Mouse (Mus musculus): Measurements from ENCODE around the gene Atrn. TPM values are rescaled to one million over a fixed set of nuclear protein-coding genes. Genes with fewer than 3 reads are reported as not detected.
A peak's percentile ranks its signal among the peaks of the same experiment; 100 is the strongest.

Atrn gene
- polyA plus RNA-seq, 1 experiment from 2014 or later = 5.3 TPM

DNA sequence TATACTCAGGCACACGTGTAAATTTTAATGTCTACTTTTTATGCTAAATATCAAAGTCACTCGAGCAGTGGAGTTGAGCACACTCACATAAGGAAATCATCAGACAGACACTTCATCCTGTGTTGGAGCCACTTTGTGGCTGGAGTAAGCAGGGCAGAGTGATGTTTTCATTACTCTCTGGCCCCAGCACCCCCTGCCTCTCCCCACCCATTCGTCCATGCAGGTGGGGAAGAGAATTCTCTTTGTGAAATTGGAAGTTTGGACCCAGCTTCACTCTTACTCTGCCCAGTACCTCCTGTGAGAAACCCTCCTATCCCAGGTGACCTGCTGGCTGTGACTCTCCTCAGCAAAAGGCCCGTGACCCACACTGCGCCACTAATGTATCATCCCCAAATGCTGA, 132.4 kb downstream of the Atrn start:
- WGBS = 78% methylated on average over 5 of the region's 5 CpGs
- peaks cover 30% of the 10 kb centered on the region for H3K27me3 ChIP-seq (replicated peaks; ENCODE audit: insufficient read depth, low read length)
- H3K27ac ChIP-seq (ENCODE audit: low read length) = no peak overlapping the region
- no peaks in the 10 kb centered on the region for H3K9me3 ChIP-seq (ENCODE audit: low read length)
- H3K36me3 ChIP-seq (ENCODE audit: insufficient read depth, low read length) = no peaks in the 10 kb centered on the region
- TF ChIP-seq CTCF (IDR thresholded peaks at IDR 0.05) (no peak), EP300 (IDR thresholded peaks at IDR 0.05) (no peak)
- no peak for DNase-seq (ENCODE audit: low spot score)
- no peak overlapping the region for H3K4me3 ChIP-seq (ENCODE audit: low read depth, low read length)
- no peak for ATAC-seq
- no peak overlapping the region for H3K9ac ChIP-seq (replicated peaks; ENCODE audit: low read depth)
- H3K4me1 ChIP-seq (ENCODE audit: insufficient read depth, low read depth, low read length) = peaks cover 2% of the 10 kb centered on the region; the same call in 1 of the 2 replicates
- no peak overlapping the region for H3K4me2 ChIP-seq (replicated peaks; ENCODE audit: low read depth, low read length)

DNA sequence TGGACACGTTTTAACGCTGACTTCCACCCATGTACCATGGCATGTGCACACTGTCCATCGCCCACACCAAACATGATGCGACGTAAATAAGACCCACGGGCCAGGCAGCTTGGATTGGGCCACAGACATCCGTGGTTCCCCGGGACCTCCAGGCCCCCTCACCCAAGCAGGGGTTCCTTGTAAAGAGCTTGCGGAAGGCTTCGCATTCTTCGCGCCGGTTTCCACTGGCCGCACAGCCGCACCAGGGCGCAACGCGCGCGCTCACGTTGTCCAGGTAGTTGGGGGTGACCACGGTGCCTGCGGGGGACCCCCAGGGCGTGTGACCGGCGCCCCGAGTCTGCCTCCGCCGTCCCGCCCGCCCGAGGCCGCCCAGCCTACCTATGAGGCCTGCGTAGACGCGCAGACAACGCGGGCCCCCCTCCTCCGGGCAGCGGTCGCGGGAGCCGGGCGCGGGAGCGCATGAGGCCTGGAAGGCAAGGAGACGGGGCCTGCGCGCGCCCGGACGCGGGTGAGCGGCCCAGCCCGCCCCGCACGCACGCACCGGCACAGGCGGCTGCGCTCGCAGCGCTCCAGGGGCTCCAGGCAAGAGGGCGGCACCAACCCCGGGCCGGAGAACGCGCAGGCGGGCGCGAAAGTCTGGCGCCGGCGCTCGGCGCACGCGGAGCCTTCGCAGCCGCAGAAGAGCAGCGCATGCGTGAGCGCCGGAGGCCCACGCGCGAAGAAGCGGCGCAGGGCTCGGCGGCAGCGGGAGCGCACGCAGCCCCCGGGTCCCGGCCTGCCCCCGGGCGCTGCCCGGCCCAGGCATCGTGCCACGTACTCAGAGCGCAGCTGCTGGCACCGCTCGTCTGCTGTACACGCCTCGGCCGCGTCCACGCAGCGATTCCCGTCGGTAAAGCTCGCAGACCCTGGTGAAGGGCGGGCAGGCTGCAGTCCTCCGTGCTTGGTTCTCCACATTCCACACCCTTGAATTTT, 134.8 kb downstream of the Atrn start:
- H3K36me3 ChIP-seq (ENCODE audit: insufficient read depth, low read length) = no peaks in the 10 kb centered on the region
- no peak for TF ChIP-seq CTCF (IDR thresholded peaks at IDR 0.05)
- no peak for TF ChIP-seq EP300 (IDR thresholded peaks at IDR 0.05)
- peak overlapping the region; percentile 43 for H3K4me3 ChIP-seq (ENCODE audit: low read depth, low read length)
- peak overlapping the region; percentile 81 for H3K4me2 ChIP-seq (replicated peaks; ENCODE audit: low read depth, low read length)
- ATAC-seq = peak; percentile 20; the same call in 1 of the 2 replicates
- H3K27me3 ChIP-seq (replicated peaks; ENCODE audit: insufficient read depth, low read length) = peaks cover 30% of the 10 kb centered on the region
- DNase-seq (ENCODE audit: low spot score) = no peak
- H3K9ac ChIP-seq (replicated peaks; ENCODE audit: low read depth) = 0 out of 2 replicates have a peak overlapping the region, but pooled peaks have one; percentile 12
- WGBS = 4% methylated on average over 83 of the region's 115 CpGs
- no peaks in the 10 kb centered on the region for H3K9me3 ChIP-seq (ENCODE audit: low read length)
- H3K27ac ChIP-seq (ENCODE audit: low read length) = no peak overlapping the region
- H3K4me1 ChIP-seq (ENCODE audit: insufficient read depth, low read depth, low read length) = peaks cover 14% of the 10 kb centered on the region; the same call in 1 of the 2 replicates

DNA sequence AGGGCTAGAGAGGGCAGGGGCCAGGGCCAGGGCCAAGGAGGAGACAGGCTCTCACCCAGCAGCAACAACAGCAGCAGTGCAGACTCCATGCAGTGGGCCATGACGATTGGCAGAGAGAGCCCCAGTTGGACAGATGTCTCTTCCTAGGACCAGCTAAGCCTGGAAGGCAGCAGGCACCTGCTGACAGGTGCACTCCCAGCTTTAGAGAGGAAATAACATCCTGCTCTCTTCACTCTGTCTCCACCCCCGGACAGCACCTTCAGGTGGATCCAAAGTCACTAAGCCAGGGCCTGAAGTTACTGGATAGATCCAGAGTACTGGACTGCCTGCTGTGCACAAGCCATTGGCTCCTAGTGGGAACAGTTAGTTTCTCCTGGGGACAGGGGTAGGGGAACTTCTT, 136.7 kb downstream of the Atrn start, which contains the start of gene Gfra4:
Gene Gfra4, minus strand, starts transcription at position 101 of the 400 bp plus-strand sequence.
- no peak within 1 kb of the TSS for H3K4me3 ChIP-seq (ENCODE audit: low read depth, low read length)
- no peak within 1 kb of the TSS for H3K27ac ChIP-seq (ENCODE audit: low read length)
- ATAC-seq = no peak
- 67% methylated on average over 2 of the region's 2 CpGs for WGBS
- no peak within 1 kb of the TSS for H3K9ac ChIP-seq (replicated peaks; ENCODE audit: low read depth)
- no peaks in the 10 kb centered on the region for H3K36me3 ChIP-seq (ENCODE audit: insufficient read depth, low read length)
- TF ChIP-seq CTCF (IDR thresholded peaks at IDR 0.05) (no peak), EP300 (IDR thresholded peaks at IDR 0.05) (no peak)
- peaks cover 14% of the 10 kb centered on the region; the same call in 1 of the 2 replicates for H3K4me1 ChIP-seq (ENCODE audit: insufficient read depth, low read depth, low read length)
- H3K4me2 ChIP-seq (replicated peaks; ENCODE audit: low read depth, low read length) = no peak within 1 kb of the TSS
- H3K9me3 ChIP-seq (ENCODE audit: low read length) = no peaks in the 10 kb centered on the region
- no peak for DNase-seq (ENCODE audit: low spot score)
- peaks cover 30% of the 10 kb centered on the region for H3K27me3 ChIP-seq (replicated peaks; ENCODE audit: insufficient read depth, low read length)

GRCm38 (mm10) chr2:131044354-131044852, 138.1 kb downstream of the Atrn start:
- 10% methylated on average over 7 of the region's 7 CpGs for WGBS
- Histone ChIP-seq H3K4me1 (ENCODE audit: insufficient read depth, low read depth, low read length) (peaks cover 14% of the 10 kb centered on the region; the same call in 1 of the 2 replicates), H3K27me3 (replicated peaks; ENCODE audit: insufficient read depth, low read length) (peaks cover 30% of the 10 kb centered on the region), H3K36me3 (ENCODE audit: insufficient read depth, low read length) (no peaks in the 10 kb centered on the region), H3K9me3 (ENCODE audit: low read length) (no peaks in the 10 kb centered on the region), H3K9ac (replicated peaks; ENCODE audit: low read depth) (no peak overlapping the region), H3K4me3 (ENCODE audit: low read depth, low read length) (no peak overlapping the region), H3K27ac (ENCODE audit: low read length) (no peak overlapping the region), H3K4me2 (replicated peaks; ENCODE audit: low read depth, low read length) (no peak overlapping the region)
- peak; percentile 56 for ATAC-seq
- DNase-seq (ENCODE audit: low spot score) = peak; percentile 42
- TF ChIP-seq CTCF (IDR thresholded peaks at IDR 0.05) (peak; percentile 49), EP300 (IDR thresholded peaks at IDR 0.05) (no peak)

DNA sequence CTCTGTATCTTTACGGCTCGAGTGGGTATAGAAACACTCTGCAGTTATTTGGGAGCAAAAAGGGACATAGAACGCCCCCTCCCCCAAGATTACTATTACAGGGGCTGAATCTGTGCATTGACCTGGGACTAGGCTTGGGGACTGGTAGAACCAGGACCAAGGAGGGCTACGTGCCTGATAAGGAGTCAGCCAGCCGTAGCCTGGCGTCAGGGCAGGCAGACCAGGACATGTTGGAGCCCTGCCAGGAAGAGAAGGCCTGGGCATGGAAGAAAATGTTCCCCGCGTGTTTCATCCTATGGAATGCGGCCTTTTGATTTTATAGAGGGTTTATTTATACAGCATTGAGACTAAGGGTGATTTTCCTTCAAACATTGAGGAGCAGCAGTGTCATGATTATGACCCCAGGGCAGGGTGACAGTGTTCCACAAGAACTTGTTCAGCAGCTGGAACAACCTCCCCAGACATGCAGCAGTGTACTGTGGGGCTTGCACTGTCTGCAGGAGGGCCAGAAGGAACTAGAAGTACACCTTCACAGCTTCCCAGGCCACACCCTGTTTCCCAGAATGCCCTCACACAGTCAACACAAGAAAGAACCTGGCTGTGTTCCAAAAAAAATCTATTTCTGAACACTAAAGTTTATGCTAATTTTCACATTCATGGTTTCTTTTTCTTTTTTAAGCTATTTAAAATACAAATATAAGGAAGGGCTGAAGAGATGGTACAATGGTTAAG, 138.9 kb downstream of the Atrn start:
- Histone ChIP-seq H3K4me2 (replicated peaks; ENCODE audit: low read depth, low read length) (no peak overlapping the region), H3K9ac (replicated peaks; ENCODE audit: low read depth) (no peak overlapping the region)
- ATAC-seq = peak; percentile 67

DNA sequence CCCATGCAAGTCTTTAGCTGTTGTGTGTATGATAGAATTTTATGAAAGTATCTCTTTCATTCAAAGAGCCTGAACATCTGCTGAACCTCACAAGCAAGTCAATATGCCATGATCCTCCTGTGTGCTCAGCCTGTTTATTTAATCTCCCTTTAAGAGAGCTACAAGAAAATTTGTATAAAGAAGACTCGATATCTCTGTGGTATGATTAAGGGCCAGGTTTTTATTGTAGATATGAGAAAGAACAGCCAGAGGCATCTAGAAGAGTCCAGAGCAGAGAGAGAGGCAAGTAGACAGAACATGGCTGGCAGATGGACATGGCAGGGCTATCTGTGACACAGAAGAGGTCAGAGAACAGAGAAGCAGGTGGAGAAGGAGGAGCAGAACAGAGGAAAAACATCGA, 139.7 kb downstream of the Atrn start:
- no peak for ATAC-seq
- Histone ChIP-seq H3K27me3 (replicated peaks; ENCODE audit: insufficient read depth, low read length) (peaks cover 16% of the 10 kb centered on the region), H3K4me2 (replicated peaks; ENCODE audit: low read depth, low read length) (no peak overlapping the region), H3K9me3 (ENCODE audit: low read length) (no peaks in the 10 kb centered on the region), H3K4me3 (ENCODE audit: low read depth, low read length) (no peak overlapping the region), H3K4me1 (ENCODE audit: insufficient read depth, low read depth, low read length) (peaks cover 14% of the 10 kb centered on the region; the same call in 1 of the 2 replicates), H3K27ac (ENCODE audit: low read length) (no peak overlapping the region), H3K9ac (replicated peaks; ENCODE audit: low read depth) (no peak overlapping the region), H3K36me3 (ENCODE audit: insufficient read depth, low read length) (no peaks in the 10 kb centered on the region)
- WGBS = 57% methylated on average over 2 of the region's 2 CpGs
- TF ChIP-seq EP300 (IDR thresholded peaks at IDR 0.05) = no peak
- no peak for TF ChIP-seq CTCF (IDR thresholded peaks at IDR 0.05)
- DNase-seq (ENCODE audit: low spot score) = no peak

More for the DNA sequence above, 138.9 kb downstream of the Atrn start:
- whole genome bisulfite sequencing = 36% methylated on average over 9 of the region's 9 CpGs
- Histone ChIP-seq H3K36me3 (ENCODE audit: insufficient read depth, low read length) (no peaks in the 10 kb centered on the region), H3K4me1 (ENCODE audit: insufficient read depth, low read depth, low read length) (peaks cover 14% of the 10 kb centered on the region; the same call in 1 of the 2 replicates), H3K9me3 (ENCODE audit: low read length) (no peaks in the 10 kb centered on the region), H3K4me3 (ENCODE audit: low read depth, low read length) (no peak overlapping the region), H3K27ac (ENCODE audit: low read length) (no peak overlapping the region), H3K27me3 (replicated peaks; ENCODE audit: insufficient read depth, low read length) (peaks cover 25% of the 10 kb centered on the region)
- TF ChIP-seq EP300 (IDR thresholded peaks at IDR 0.05) (no peak), CTCF (IDR thresholded peaks at IDR 0.05) (no peak)
- peak; percentile 62 for DNase-seq (ENCODE audit: low spot score)
